Mouse (Mus musculus) spleen, postnatal 0 days (tissue): Measurements from ENCODE around the gene Gm20721. TPM values are rescaled to one million over a fixed set of nuclear protein-coding genes. Genes with fewer than 3 reads are reported as not detected.

Source experiments
- polyA plus RNA-seq: library from polyadenylated mRNA; unstranded; fragments of >200 nt; fragmentation: Nextera tagmentation; extraction: Ambion mirVana; gene quantifications from 2 replicates; pipeline ENCODE4 v1.2.1, GENCODE M21; 2015

Gm20721 gene
- polyA plus RNA-seq, result 6.1 and 9.9 TPM in 2 replicates

GRCm38 (mm10) chr2:174346612-174346998, at the start of gene Gm20721:
TSS of gene Gm20721 (minus strand) at chr2:174346712.

GRCm38 (mm10) chr2:174284011-174284410, 62.5 kb downstream of the Gm20721 start, which contains the start of gene Gnas:
TSS of gene Gnas (plus strand) at chr2:174284320.

Other genes with a start within 250 kb of the Gm20721 start
- 28.0 and 35.1 TPM in 2 replicates for gene Npepl1, start 236.4 kb downstream of the Gm20721 start, polyA plus RNA-seq
- 802 and 989 TPM in 2 replicates for gene Gnas, start 62.4 kb downstream of the Gm20721 start, polyA plus RNA-seq
- 64.9 and 76.8 TPM in 2 replicates for gene Nelfcd, start 69.1 kb upstream of the Gm20721 start, polyA plus RNA-seq
- 90.2 and 128 TPM in 2 replicates for gene Ctsz, start 92.3 kb upstream of the Gm20721 start, polyA plus RNA-seq
- gene Tubb1, start 104.0 kb upstream of the Gm20721 start, polyA plus RNA-seq, result 8.6 and 10.6 TPM in 2 replicates
- 495 and 541 TPM in 2 replicates for gene Atp5e, start 117.4 kb upstream of the Gm20721 start, polyA plus RNA-seq
- gene Prelid3b, start 126.4 kb upstream of the Gm20721 start, polyA plus RNA-seq, result 96.5 and 108 TPM in 2 replicates